Mouse (Mus musculus) midbrain, embryonic 15.5 days (tissue): ENCODE measurements around the gene Mrgpra1. TPM values are rescaled to one million over a fixed set of nuclear protein-coding genes. Genes with fewer than 3 reads are reported as not detected.

Experiments used
- polyA plus RNA-seq: library from polyadenylated mRNA; unstranded; fragments of >200 nt; fragmentation: Nextera tagmentation; extraction: Ambion mirVana; gene quantifications from 2 replicates; pipeline ENCODE4 v1.2.1, GENCODE M21; 2015

Mrgpra1 gene
- polyA plus RNA-seq, 1 experiment from 2014 or later = not detected

Other genes with a start within 250 kb of the Mrgpra1 start
- gene Ptpn5, start 220.6 kb downstream of the Mrgpra1 start, polyA plus RNA-seq = 178 and 184 TPM in 2 replicates
- gene Mrgpra6, start 149.3 kb downstream of the Mrgpra1 start, polyA plus RNA-seq = not detected in 2 replicates
- not detected in 2 replicates for gene Mrgpra9, start 101.4 kb downstream of the Mrgpra1 start, polyA plus RNA-seq
- gene Mrgpra2a, start 97.9 kb upstream of the Mrgpra1 start, polyA plus RNA-seq = not detected in 2 replicates
- gene Mrgpra2b, start 174.6 kb upstream of the Mrgpra1 start, polyA plus RNA-seq = not detected in 2 replicates
- not detected in 2 replicates for gene Mrgpra3, start 247.1 kb upstream of the Mrgpra1 start, polyA plus RNA-seq